Mouse (Mus musculus): ENCODE measurements at regions not wholly inside any gene's neighbourhood (a gene's known extent, or its start where the extent isn't known, plus 50 kb on each side); places are given as distances from the start of the nearest gene placed in this dataset.
A peak's percentile ranks its signal among the peaks of the same experiment; 100 is the strongest.

DNA sequence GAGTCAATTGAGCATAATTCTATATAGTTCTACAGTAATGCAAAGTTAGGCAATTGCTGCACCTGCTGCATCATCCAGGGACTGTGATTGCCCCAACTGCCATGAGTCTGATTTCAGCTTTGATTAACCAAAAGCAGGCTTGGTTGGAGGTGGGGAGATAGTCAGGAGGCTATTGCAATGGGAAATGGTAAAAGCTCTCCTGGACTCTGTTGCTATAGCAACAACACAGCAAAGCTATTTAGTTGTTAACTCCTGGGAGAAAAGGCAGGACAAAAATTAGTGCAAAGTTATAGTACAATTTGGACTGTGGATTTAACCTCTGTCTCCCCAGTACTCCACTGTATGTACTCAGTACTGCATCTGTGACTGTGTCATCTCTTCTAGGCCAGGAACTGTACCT lies 51.7 kb upstream of the Rasgrf1 start:
- no peak for DNase-seq (ENCODE audit: low spot score)

DNA sequence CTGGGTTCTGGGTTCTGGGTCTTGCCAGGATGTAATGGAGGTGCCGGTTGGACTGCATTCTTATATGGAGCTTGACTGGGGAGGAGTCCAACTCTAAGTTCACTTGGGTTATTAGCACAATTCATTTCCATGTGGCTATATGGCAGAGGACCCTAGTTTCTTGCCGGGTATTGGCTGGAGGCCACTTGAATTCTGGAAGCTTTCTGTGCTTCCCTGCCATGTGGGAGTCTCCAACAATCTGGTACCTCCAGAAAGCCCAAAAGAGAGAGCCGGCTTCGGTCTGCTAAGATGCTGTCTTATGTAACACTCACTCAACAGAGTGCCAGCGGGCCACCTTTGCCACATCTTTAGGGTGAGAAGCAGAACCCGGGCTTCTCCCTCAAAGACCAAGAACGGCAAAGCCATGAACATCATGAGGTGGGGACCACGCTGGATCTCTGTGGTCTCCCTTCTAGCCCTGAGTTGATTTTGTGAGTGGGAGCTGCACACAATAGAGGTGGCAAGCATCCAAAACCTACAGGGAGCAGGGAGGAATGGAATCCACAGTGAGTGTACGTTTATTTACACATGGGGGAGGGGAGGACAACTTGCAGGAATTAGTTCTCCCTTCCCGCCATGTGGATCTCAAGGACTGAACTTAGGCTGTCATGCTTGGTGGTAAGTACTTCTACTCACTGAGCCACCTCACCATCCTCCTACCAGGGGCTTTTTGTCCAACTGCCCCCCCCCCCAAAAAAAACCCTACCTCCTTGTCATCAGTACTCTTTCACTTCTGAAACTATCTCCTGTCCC lies 59.0 kb upstream of the Rasgrf1 start:
- no peak for DNase-seq (ENCODE audit: low spot score)

DNA sequence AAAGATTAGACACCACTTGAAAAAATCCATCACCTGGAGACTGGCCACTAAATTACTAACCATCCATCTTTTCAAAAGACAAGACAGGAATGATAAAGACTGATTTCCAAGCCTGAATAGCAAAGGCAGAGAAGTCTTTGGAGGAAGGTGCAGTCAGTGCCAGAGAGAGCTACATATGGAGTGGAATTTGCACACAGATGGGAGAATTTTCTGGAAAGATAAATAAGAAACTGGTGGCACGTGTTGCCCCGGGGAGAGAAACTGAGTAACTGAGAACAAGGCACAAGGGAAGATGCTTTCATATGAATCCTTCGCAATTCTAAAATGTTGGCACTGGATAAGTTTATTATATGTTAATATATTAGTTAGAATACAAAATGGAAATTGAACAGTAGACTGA lies 59.8 kb upstream of the Rasgrf1 start:
- DNase-seq (ENCODE audit: low spot score), result no peak

DNA sequence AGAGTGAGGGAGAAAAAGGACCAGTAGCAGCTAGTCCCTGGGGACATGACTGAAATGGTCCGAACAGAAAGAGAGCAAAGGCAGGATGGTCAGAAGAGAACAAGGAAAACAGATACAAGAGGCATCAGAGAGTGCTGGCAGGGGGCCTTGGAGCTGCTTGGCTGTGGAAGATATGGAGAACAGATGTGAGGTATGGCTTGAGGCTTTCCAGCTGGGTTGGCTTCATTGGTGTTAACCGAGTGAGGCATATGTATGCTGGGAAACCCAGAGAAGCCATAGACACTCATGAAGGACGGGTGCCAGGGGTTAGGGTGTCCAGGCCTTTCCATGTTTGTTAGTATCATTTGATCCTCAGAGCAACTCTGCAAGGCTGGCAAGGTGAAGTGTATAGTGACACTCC lies 61.1 kb upstream of the Rasgrf1 start:
- DNase-seq (ENCODE audit: low spot score), result no peak

DNA sequence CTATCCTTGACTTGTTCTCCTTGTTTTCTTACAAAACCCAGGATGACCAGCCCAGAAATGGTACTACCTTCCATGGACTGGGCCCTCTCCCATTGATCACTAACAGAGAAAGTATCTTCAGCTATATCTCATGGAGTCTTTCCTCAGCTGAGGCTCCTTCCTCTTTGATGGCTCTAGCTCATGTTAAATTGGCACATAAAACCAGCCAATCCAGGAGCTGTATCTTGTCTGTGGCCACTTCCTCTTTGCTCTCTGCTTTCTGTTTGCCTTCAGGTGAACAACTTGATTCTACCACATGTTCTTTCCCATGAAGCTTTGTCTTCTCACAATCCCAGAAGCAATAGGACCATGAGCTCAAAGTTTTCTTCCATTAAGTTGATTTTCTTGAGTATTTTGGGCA lies 62.7 kb upstream of the Rasgrf1 start:
- no peak for DNase-seq (ENCODE audit: low spot score)

DNA sequence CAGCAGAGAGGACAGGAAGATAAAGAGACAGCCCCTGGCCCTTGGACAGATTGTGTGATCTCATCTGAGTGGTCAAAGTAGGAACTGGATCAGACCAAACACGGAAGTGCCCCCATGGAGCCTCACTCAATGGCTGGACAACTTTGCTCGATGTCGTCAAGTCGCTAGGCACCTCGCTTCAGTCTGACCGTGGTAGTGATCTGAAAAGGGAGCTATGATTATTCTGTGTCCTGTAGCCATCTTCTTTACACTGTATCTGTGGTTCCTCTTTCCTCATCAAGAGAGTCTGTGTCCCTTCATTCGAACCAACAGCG lies 67.0 kb upstream of the Rasgrf1 start:
- DNase-seq (ENCODE audit: low spot score), result no peak

DNA sequence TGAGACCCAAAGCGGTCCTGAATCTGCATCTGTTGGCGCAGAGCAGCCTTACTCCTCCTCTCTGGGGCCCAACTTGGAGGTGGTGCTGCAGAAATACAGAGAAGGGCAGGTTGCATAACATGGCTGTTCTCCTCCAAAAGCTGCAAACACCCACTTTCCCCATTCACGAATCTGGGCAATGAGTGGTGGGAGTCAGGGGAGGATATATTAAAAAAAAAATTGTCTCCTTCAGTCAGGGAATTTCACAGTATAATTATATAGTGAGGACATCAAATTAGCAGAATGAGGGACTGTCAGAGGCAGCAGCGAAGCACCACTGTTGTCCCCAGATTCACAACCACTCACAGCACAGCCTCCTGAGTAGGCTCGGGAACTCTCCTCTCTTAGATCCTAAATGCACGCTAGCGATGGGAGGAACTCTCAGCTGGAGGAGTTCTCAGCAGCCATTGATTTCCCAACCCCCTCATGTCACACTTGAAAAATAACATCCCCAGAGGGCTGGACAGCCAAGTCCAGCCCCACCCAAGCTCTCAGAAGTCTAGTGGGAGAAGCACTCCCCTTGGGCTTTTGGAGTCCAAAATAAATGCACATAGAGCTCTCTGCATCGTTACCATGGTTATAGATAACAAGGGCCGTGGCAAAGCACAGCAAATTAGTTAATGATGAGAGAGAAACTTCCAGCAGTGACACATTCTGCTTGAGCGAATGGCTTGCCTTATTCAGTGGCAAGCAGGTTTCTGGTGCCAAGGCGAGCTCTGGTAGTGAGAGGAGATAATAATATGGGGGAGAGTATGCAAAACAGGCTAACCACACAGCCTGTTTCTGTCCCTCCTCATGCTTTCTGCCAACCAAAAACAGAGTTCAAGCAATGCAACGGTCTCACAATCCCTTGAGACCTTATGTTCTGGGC lies 67.6 kb upstream of the Rasgrf1 start:
- DNase-seq (ENCODE audit: low spot score), result peak; percentile 26

DNA sequence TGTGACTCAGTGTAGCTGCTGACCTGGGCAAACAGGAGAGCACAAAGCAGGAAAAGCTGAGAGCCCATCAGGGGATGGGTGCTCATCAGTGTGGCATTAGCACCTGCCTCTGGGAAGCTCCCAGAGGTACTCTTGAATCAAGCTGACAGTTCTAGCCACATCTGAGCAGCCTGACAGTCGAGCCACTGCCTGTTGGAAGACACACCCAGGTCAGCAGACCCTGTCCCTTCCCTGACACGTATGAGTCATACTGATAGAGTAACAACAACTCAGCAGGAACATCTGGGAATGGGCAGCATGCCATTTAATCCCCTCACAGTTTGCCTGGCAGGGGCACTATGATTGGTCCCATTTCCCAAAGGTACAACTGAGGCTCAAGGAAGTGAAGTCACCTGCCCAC lies 68.3 kb upstream of the Rasgrf1 start:
- no peak for DNase-seq (ENCODE audit: low spot score)

DNA sequence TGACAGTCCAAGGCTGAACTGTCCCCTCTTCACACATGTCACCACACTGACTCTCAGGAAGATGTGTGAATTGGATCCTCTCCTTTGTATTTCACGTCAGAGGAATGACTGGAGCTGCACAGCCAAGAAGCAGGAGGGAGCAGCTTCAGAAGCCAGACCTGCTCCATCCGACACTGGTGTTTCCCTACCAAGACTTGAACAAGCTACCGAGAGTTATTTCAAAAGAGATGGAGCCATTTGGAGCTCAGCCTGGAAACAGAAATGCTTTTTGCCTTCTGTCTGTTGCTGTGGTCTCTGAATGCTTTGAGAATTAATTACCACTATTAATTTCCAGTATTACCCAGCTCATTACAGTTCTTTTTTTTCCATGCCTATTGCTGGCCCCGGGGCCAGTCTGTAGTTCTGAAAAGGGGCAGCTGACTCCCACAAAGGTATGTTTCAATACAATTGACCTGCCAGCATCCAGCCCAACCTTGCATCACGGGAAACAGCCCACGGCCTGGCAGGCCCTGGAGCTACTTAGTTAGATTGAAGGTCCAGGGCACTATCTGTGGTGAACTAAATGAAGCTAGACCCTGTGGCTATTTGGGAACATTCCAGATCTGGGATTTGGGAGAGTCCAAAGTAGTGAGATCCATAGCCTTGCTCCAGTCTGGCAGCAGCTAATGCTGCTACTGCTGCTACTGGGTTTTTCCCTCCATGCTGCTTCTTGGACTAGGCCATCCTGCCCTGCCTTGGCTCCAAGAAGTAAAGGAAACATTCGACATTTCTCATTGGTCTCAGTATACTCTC lies 73.1 kb upstream of the Rasgrf1 start:
- no peak for DNase-seq (ENCODE audit: low spot score)

DNA sequence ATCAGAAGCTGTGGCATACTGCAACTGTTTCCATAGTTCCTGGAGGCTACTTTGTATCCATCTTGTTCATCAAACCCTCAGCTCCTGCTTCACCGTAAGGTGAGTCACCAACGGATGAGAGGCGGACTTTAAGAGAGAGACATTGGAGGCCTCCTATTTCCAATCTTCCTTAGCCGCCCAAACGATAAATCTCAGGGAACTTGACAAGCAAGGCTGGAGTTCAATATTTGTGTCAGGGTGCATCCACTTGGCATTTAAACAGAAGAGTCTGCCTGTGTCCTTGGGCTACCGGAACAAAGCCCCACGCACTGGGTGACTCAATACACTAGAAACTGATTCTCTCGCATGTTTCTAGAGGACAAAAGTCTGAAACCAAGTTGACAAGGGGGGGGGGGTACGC lies 76.1 kb upstream of the Rasgrf1 start:
- DNase-seq (ENCODE audit: low spot score), result no peak

DNA sequence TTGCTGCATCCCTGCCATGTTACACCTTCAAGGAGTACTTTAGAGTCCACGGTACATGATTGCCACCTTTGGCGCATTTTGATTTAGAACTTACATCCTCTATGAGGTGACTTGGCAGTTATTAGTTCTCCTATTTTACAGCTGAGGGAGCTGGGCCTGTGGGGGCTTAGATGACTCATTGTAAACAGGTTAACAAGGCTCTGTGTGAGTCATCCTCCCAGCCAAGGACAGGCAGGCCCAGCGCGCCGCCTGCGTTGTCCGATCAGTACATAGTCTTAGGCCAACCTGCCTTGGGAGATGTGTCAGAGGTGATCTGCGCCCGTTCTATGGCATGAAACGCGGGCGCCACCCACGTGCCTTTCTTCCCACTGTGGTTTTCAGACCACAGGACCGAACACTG lies 77.9 kb upstream of the Rasgrf1 start:
- DNase-seq (ENCODE audit: low spot score), result no peak

DNA sequence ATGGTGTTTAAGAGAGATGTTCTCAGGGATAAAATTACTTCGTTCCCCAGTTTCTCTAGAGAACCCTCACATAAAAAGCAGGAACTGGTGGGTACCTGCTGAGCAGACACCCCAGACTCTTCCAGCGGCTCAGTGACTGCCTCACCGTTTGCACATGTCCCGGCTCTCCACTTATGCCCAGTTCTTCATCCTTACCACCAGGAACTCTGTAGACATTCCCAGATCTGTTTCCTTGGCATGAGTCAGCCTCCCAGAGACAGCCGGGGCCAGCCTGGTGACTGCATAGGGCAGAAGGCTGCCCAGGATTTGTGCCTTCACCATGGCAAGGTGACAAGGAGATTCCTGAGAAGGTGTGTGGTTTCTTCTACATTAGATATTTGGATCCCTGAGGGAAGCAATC lies 81.6 kb upstream of the Rasgrf1 start:
- no peak for DNase-seq (ENCODE audit: low spot score)

DNA sequence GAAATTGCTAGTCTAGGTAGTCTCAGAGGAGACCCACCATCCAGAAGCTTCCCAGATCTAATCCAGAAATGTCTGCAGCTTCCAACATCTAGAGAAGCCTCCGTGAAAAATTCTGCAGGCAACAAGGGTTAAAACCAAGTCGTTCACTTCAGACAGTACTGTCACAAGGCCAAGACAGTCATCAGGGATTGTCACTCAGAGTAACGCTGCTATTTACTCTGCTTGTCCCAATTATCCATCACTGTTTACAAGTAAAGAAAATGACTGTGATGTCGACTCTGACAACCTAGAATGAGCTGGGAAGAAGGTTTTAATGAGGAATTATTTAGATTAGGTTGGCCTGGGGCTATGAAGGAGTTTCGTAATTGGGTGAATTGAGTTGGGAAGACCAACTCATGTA lies 82.1 kb upstream of the Rasgrf1 start:
- no peak for DNase-seq (ENCODE audit: low spot score)

DNA sequence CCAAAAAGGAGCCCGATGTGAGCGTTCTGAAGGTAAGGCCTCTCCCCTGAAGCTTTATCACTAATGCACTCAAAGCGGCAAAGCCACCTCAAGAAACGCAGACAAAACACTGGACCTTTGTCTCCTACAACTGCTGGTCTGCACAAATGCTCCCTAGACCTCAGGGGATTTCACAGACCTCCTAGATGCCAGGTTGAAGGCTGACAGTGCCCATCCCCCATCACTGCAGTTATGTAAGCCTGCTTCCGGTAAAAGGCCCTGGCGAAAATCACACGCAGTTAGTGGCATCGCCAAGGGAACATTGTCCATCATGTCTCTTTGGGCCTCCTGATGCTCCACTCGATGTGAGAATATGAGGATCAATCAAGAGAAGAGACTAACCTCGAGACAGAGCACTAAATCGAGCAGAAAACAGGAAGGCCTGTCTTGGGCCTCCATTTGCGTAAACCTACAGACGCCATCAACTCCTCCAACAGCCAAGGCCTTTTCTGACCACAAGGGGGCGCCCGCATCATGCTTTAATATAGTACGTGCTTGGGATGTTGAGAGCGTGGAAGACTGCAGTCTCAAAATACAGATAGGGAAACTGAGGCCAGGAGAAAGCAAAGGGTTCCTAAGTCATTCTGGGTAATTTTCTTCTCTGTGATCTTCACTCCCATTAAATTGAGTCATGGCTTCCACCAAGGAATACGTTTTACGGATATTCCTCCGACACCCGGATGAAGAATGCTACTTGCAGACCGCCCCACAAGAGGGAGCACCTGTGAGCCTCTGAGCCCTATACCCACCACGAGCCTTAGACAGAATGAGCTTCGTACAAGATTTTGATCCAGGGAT lies 82.8 kb upstream of the Rasgrf1 start:
- peak; percentile 92 for DNase-seq (ENCODE audit: low spot score)

DNA sequence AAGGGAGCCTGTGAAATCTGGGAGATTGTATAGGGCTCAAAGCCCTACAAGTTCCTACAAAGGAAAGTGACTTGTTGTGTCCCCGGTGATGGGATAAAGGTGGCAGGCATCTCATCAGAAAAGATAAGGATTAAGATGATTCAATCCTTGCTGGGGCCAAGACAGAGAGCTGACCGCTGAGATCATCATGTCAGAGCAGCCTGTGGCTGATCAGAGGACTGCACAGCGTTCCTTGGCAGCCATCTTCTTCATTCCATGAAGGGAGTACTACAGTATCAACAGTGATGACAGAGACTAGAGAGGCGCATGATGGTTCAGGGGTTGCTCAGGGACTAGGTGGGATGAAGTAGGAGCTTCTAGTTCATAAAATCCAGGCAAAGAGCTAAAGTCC lies 83.6 kb upstream of the Ankrd34c start:
- DNase-seq (ENCODE audit: low spot score), result no peak

DNA sequence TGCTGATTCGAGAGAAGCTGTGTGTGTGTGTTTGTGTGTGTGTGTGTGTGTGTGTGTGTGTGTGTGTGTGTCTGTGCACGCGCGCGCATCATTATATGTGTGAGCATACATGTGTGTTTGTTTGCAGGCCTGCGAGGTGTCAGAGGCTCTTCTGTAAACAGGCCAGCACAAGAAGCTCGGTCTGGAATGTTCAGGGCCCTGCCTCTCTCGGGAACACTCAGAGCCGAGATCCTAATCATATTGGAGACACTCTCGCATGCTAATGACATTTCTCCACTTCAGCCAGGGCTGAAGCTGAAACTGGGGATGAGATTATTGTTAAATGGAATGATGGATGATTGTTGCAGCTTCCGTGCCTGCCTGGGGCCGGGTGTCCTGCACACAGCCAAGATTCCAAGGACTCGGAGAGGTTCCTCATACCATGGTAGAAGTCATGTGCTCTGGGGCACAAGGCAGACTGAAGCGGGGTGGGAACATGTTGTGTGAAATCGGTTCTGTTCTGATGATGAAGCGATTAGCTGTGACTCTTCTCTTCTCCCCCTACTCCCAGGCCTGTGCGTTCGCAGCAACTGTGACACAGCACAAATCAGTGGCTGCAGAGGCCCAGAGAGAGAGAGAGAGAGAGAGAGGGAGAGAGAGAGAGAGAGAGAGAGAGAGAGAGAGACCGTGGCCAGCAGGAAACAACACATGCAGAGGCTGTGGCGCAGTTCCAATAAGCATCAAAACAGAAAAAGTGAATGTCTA lies 83.0 kb upstream of the Ankrd34c start:
- no peak for DNase-seq (ENCODE audit: low spot score)

DNA sequence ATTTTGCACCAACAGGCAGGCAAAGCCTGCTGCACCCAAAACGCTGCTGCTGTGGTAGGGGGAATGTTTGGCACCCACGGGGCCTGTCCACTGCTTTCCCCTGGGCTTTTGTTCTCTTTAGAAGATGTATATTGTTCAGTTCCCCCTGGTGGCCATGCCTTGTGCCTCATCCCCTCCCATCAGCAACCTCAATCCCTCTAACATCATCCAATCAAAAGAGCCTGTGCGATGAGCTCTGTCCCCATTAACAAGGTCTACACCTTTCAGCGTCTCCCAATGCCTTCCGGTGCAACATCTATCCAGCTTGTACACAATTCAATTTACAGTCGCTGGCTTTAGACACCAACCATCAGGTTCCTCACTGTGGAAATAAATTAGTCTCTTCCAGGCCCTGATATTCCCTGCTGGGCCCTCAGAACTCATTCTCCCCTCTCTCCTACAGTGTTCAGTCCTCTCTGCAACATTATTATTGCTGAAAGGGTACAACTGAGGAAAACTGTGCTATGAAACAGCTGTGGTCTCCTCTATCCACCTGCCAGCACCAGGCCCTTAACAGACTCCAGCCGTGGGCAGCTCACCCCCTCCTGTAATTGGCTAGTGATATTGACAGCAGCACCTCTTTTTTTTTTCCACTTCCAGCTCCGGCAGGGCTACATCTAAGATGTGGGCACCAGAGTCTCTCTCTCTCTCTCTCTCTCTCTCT lies 75.5 kb upstream of the Ankrd34c start:
- DNase-seq (ENCODE audit: low spot score), result peak; percentile 66

DNA sequence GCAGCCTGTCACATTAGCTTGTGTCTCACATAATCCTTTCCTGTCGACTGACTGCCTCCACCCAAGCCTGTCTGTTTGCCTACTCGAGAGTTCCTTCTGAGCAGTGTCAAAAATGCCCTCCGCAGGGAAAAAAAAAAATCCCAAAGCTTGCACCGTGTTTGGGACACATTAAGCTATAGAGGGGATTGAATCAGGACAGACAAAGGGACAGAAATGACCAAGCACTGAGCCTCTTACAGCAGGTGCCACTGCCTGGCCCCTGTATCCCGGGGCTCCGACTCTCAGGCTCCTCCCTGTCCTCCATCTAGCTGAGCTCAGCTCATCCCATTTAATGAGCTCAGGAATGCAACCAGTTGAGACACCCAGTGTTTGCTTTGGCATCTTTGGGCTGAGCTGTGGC lies 69.1 kb upstream of the Ankrd34c start:
- DNase-seq (ENCODE audit: low spot score), result peak; percentile 48

DNA sequence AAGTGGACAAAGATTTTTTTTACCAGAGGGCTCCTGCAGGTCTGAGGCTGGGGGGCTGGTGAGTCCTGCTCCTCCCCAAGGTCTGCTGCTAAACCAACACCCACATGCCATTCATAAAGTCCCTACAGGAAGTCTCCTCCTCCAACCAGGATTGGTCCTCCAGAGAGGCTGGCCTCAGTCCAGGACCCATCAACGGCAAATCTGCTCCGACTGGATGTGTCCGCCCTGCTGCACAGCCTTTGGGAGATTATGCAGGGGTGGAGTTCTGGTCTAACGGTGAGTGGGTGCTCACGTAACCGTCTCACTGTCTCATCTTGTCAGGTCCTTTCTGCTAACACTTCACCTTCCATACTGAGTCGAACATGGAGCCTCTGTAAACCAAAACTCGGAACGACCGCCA lies 64.4 kb upstream of the Ankrd34c start:
- no peak for DNase-seq (ENCODE audit: low spot score)

DNA sequence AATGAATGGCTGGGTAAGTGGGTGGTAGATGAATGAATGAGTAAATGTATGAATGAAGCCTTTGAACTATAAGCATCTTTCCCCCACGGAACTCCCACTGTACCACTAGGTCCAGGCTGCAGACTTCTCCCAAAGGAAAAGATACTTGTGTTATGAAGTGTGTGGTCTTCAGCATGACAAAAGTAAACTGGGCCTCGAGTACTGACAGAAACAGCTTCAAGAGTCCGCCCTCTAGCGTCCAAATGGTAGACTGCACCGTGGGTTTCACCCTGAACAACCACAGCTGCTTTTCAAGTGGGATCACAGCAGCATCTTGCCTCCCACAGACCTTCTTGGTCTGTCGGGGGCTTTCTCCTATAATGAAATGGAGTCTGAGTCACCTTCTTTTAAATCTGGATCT lies 54.7 kb upstream of the Ankrd34c start:
- DNase-seq (ENCODE audit: low spot score), result peak; percentile 89

DNA sequence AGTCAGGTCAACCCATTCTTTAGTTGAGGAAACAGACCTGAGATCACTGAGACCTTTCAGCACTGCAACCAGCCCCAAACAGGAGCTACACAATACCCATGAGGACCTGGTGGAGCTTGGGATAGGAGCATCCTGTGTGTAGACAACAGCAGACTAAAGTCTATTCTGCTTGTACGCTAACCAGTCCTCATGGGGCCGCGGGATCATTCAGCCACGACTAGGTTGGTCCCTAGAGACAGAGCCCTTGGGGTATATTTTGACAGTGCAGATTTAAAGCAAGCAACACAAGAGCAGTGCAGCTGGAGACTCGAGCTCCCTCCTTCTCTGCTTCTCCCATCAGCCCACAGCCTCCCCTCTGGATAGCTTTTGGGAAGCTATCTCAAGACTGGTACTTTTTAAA lies 51.7 kb upstream of the Ankrd34c start:
- no peak for DNase-seq (ENCODE audit: low spot score)

Measured in retina, embryonic 14.5 days (tissue).